Mouse (Mus musculus) ES-E14 (cell line): Measurements from ENCODE around the gene Olfml3. TPM values are rescaled to one million over a fixed set of nuclear protein-coding genes. Genes with fewer than 3 reads are reported as not detected.

Experiments
- DNase-seq: peaks from one replicate; pipeline ENCODE4 v3.0.0-alpha.2; 2013; ENCODE audit warnings: low read depth, low spot score
- H3K27ac ChIP-seq: 2 replicates; pipeline ENCODE4 v1.5.1; 2012; ENCODE audit warnings: low read depth, mild to moderate bottlenecking, low read length, moderate library complexity, mixed read lengths; ENCODE audit not compliant: poor library complexity, insufficient read depth, severe bottlenecking
- H3K36me3 ChIP-seq: 2 replicates; pipeline ENCODE4 v1.6.1; 2012; ENCODE audit warnings: mild to moderate bottlenecking, low read length, moderate library complexity, mixed read lengths; ENCODE audit not compliant: control insufficient read depth, poor library complexity, insufficient read depth, severe bottlenecking
- H3K4me1 ChIP-seq, 2 experiments: fragments of 150-350 bp in 1 of 2; sonication (generic) in 1 of 2; 2 replicates each; pipeline ENCODE4 v1.6.1; 2012; ENCODE audit warnings: low read length in 2 of 2, mild to moderate bottlenecking in 1 of 2, mixed read lengths in 1 of 2; ENCODE audit not compliant: control insufficient read depth in 2 of 2, insufficient read depth in 2 of 2, poor library complexity in 1 of 2
- H3K4me3 ChIP-seq, 2 experiments: fragments of 150-350 bp in 1 of 2; sonication (generic) in 1 of 2; 2 replicates each; pipeline ENCODE4 v1.5.1; 2012; ENCODE audit warnings: low read length in 2 of 2, low read depth in 1 of 2, mild to moderate bottlenecking in 1 of 2, mixed read lengths in 1 of 2; ENCODE audit not compliant: insufficient read depth in 1 of 2, poor library complexity in 1 of 2, severe bottlenecking in 1 of 2
- H3K9ac ChIP-seq: 2 replicates; pipeline ENCODE4 v1.6.1; 2012; ENCODE audit warnings: low read depth, mild to moderate bottlenecking, low read length, mixed read lengths; ENCODE audit not compliant: poor library complexity, insufficient read depth, severe bottlenecking
- H3K9me3 ChIP-seq: fragments of 150-350 bp; sonication (generic); 2 replicates; pipeline ENCODE4 v1.6.1; 2012; ENCODE audit warnings: low read depth, mild to moderate bottlenecking, low read length; ENCODE audit not compliant: control insufficient read depth, insufficient read depth
- CHD2 ChIP-seq: IDR thresholded peaks from 2 replicates; pipeline ENCODE4 v1.6.1; 2014; ENCODE audit warnings: mild to moderate bottlenecking, low read depth, low read length, inconsistent platforms
- HCFC1 ChIP-seq: IDR thresholded peaks from 2 replicates; pipeline ENCODE4 v1.6.1; 2012; ENCODE audit warnings: low read length, inconsistent platforms, borderline replicate concordance; ENCODE audit not compliant: insufficient read depth
- MAFK ChIP-seq: IDR thresholded peaks from 2 replicates; pipeline ENCODE4 v1.6.1; 2014; ENCODE audit warnings: mild to moderate bottlenecking, low read depth, low read length, inconsistent platforms; ENCODE audit not compliant: insufficient read depth
- ZC3H11A ChIP-seq: IDR thresholded peaks from 2 replicates; pipeline ENCODE4 v1.6.1; 2012; ENCODE audit warnings: low read depth, mild to moderate bottlenecking, inconsistent platforms, low read length, borderline replicate concordance
- ZNF384 ChIP-seq: IDR thresholded peaks from 2 replicates; pipeline ENCODE4 v1.6.1; 2012; ENCODE audit warnings: low read depth, low read length, inconsistent platforms
- in situ Hi-C, 2 experiments: fragments of 600-800 bp; cut with MboI; formaldehyde crosslinking; loops; one replicate each; pipeline ENCODE4 v1.15.1; 2025; ENCODE audit warnings: low sequenced_read_pairs in 2 of 2, inconsistent platforms in 1 of 2; ENCODE audit not compliant: unreplicated experiment in 2 of 2
- total RNA-seq: library from RNA; depleted of rRNA; stranded (reverse); fragments of 300-350 nt; gene quantifications from 2 replicates; pipeline ENCODE4 v1.2.3, GENCODE M21; 2012

Olfml3 gene
- total RNA-seq, 1 experiment = 1.2 TPM

GRCm38 (mm10) chr3:103733799-103734695, 3.8 kb downstream of the Olfml3 start:
- TF ChIP-seq HCFC1 = no peak
- TF ChIP-seq ZC3H11A = no peak
- TF ChIP-seq ZNF384 = no peak
- TF ChIP-seq MAFK = no peak
- TF ChIP-seq CHD2 = no peak
- no peak overlapping the region for H3K27ac ChIP-seq
- no peak overlapping the region for H3K9ac ChIP-seq
- H3K4me1 ChIP-seq = peaks cover 3 to 13% of the 10 kb centered on the region in 2 experiments; a peak in 1 of 4 replicates
- no peak for DNase-seq
- H3K9me3 ChIP-seq = no peaks in the 10 kb centered on the region
- H3K36me3 ChIP-seq = no peaks in the 10 kb centered on the region; the same call in 1 of the 2 replicates
- H3K4me3 ChIP-seq = no peak overlapping the region
- in situ Hi-C loops = no loop called here

GRCm38 (mm10) chr3:103733176-103733575, 4.6 kb downstream of the Olfml3 start:
- in situ Hi-C loops = no loop called here
- DNase-seq = no peak
- H3K4me1 ChIP-seq = peaks cover 3 to 13% of the 10 kb centered on the region in 2 experiments; a peak in 1 of 4 replicates
- TF ChIP-seq ZC3H11A = no peak
- no peak for TF ChIP-seq ZNF384
- TF ChIP-seq CHD2 = no peak
- no peak for TF ChIP-seq HCFC1
- TF ChIP-seq MAFK = no peak
- H3K36me3 ChIP-seq = no peaks in the 10 kb centered on the region; the same call in 1 of the 2 replicates
- H3K4me3 ChIP-seq = no peak overlapping the region
- H3K27ac ChIP-seq = no peak overlapping the region
- H3K9me3 ChIP-seq = no peaks in the 10 kb centered on the region
- H3K9ac ChIP-seq = no peak overlapping the region

GRCm38 (mm10) chr3:103732116-103732515, 5.7 kb downstream of the Olfml3 start:
- DNase-seq = no peak
- peaks cover 3 to 13% of the 10 kb centered on the region in 2 experiments; a peak in 1 of 4 replicates for H3K4me1 ChIP-seq
- no peaks in the 10 kb centered on the region; the same call in 1 of the 2 replicates for H3K36me3 ChIP-seq
- in situ Hi-C loops = no loop called here
- no peak overlapping the region for H3K4me3 ChIP-seq
- H3K9ac ChIP-seq = no peak overlapping the region
- no peaks in the 10 kb centered on the region for H3K9me3 ChIP-seq
- no peak for TF ChIP-seq HCFC1
- no peak for TF ChIP-seq CHD2
- no peak for TF ChIP-seq ZC3H11A
- TF ChIP-seq MAFK = no peak
- TF ChIP-seq ZNF384 = no peak
- H3K27ac ChIP-seq = no peak overlapping the region

GRCm38 (mm10) chr3:103729850-103730249, 8.0 kb downstream of the Olfml3 start:
- H3K9ac ChIP-seq = no peak overlapping the region
- no peaks in the 10 kb centered on the region for H3K9me3 ChIP-seq
- no peak for DNase-seq
- H3K4me3 ChIP-seq = no peak overlapping the region
- in situ Hi-C loops = no loop called here
- H3K4me1 ChIP-seq = peaks cover 0 to 8% of the 10 kb centered on the region in 2 experiments; a peak in 1 of 4 replicates
- no peaks in the 10 kb centered on the region for H3K36me3 ChIP-seq
- no peak for TF ChIP-seq ZNF384
- TF ChIP-seq CHD2 = no peak
- TF ChIP-seq MAFK = no peak
- TF ChIP-seq HCFC1 = no peak
- no peak for TF ChIP-seq ZC3H11A
- no peak overlapping the region for H3K27ac ChIP-seq

GRCm38 (mm10) chr3:103727813-103728326, 9.9 kb downstream of the Olfml3 start:
- DNase-seq = no peak
- no peaks in the 10 kb centered on the region for H3K36me3 ChIP-seq
- in situ Hi-C loops = no loop called here
- H3K4me1 ChIP-seq = no peaks in the 10 kb centered on the region
- TF ChIP-seq ZC3H11A = no peak
- no peak for TF ChIP-seq ZNF384
- TF ChIP-seq CHD2 = no peak
- no peak for TF ChIP-seq HCFC1
- no peak for TF ChIP-seq MAFK
- no peak overlapping the region for H3K9ac ChIP-seq
- H3K4me3 ChIP-seq = no peak overlapping the region
- no peaks in the 10 kb centered on the region for H3K9me3 ChIP-seq
- H3K27ac ChIP-seq = no peak overlapping the region
